Mouse (Mus musculus): ENCODE measurements around the gene Fgd6. TPM values are rescaled to one million over a fixed set of nuclear protein-coding genes. Genes with fewer than 3 reads are reported as not detected.

The Fgd6 gene
- polyA plus RNA-seq, 1 experiment = not detected

DNA sequence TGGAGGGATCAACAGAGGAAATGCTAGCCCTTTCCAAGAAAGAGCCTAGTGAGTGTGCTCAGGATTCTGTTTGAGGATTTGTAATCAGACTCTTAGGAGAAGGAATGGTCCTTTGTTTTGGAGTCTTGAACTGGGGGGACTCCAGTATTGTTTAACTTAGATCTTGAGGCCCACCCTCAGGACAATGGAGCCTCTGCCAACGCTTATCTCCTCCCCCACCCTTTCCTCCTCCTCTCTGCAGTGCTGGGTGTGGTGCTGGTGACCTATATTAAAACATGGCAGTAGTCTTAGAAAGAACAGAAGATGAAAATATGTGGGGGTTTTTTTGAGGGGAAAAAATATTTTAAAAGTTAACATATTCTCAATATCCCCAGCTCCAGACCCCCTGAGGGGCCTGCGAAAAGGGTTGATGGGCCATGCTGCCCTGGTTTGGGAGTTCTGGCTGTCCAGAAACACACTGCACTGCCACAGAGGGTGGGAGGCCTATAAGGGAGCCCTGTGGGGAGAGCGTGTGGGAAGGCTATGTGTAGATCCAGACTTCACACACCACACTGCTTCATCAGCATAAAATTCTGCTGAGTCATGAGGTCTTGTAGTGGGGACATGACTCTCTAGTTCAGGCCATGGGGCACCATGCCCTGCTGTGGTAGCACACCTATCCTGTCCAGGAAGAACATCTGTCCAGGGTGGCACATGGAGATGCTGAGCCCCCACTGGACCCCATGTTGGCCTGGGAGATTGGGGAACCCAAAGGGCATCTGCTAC, 61.5 kb downstream of the Fgd6 start:
- H3K27ac ChIP-seq (ENCODE audit: insufficient read depth, low read depth, low read length) = no peak overlapping the region
- H3K4me3 ChIP-seq (ENCODE audit: insufficient read depth, low read depth, low read length) = no peak overlapping the region
- no peaks in the 10 kb centered on the region for H3K4me1 ChIP-seq (ENCODE audit: control insufficient read depth, insufficient read depth, low read length)
- 80% methylated on average over 3 of the region's 3 CpGs for WGBS
- TF ChIP-seq CTCF (IDR thresholded peaks at IDR 0.05; ENCODE audit: insufficient read depth, low read depth, low read length) (no peak), POLR2A (IDR thresholded peaks at IDR 0.05; ENCODE audit: insufficient read depth, low read depth, low read length) (no peak)

DNA sequence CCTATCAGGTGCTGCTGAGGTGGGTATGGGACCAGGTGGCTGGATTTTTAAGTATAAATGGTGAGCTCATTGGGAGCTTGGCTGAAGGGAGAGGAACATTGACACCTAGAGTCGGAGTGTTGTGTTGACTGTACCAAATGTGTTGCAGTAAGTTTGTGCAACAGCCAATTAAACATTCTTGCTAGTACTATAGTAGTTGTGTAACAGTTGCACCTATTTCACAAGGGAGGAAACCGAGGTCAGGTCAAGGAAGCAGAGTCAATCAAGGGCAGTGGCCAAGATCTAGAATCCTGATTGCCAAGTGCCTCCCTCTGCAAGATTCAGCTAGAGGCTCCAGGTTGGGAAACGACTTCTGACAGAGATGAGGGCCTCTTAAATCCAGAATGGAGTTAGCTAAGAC, 62.3 kb downstream of the Fgd6 start:
- Histone ChIP-seq H3K27ac (ENCODE audit: insufficient read depth, low read depth, low read length) (no peak overlapping the region), H3K4me1 (ENCODE audit: control insufficient read depth, insufficient read depth, low read length) (no peaks in the 10 kb centered on the region), H3K4me3 (ENCODE audit: insufficient read depth, low read depth, low read length) (no peak overlapping the region)
- TF ChIP-seq POLR2A (IDR thresholded peaks at IDR 0.05; ENCODE audit: insufficient read depth, low read depth, low read length) = no peak
- TF ChIP-seq CTCF (IDR thresholded peaks at IDR 0.05; ENCODE audit: insufficient read depth, low read depth, low read length) = no peak
- WGBS = 87% methylated on average over 3 of the region's 3 CpGs

DNA sequence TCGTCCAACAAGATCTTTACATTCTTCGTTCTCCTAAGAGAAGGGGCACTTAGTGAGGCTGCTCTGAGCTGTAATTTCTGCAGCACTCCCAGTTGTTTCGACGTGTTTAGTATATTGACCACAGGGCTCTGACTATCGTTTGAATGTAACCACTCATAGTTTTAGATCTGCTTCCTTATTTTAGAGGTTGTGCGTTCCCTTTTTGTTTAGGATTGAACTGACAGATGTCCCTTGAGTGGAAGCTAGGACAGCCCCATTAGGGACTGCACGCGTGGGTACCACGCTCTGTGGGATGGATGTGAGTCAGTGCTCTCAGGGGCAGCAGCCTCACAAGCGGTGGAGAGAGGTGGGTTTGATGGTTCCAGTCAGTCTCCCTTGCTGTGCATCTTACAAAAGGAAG, 69.7 kb downstream of the Fgd6 start:
- Histone ChIP-seq H3K27ac (ENCODE audit: insufficient read depth, low read depth, low read length) (no peak overlapping the region), H3K4me3 (ENCODE audit: insufficient read depth, low read depth, low read length) (no peak overlapping the region), H3K4me1 (ENCODE audit: control insufficient read depth, insufficient read depth, low read length) (no peaks in the 10 kb centered on the region)
- TF ChIP-seq CTCF (IDR thresholded peaks at IDR 0.05; ENCODE audit: insufficient read depth, low read depth, low read length) (no peak), POLR2A (IDR thresholded peaks at IDR 0.05; ENCODE audit: insufficient read depth, low read depth, low read length) (no peak)
- WGBS = 94% methylated on average over 10 of the region's 10 CpGs

DNA sequence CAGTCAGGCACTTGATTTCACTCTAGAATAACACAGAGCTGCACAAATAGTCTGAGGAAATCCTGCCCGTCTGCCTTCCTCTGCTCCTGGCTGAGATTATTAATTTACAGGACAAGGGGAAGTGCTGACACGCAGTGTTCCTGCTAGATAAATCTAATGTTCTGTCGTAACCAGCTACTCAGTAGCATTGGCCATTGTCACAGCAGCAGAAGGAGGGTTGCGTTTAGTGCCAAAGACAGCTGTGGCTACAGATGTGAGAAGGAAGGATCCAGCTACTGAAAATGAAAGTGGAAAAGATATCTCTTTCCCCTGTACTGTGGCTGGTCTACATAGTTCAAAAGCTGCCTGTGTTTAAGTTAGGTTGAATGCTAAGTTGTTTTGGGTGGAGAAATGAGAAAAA, 71.4 kb downstream of the Fgd6 start:
- H3K27ac ChIP-seq (ENCODE audit: insufficient read depth, low read depth, low read length) = no peak overlapping the region
- no peaks in the 10 kb centered on the region for H3K4me1 ChIP-seq (ENCODE audit: control insufficient read depth, insufficient read depth, low read length)
- TF ChIP-seq CTCF (IDR thresholded peaks at IDR 0.05; ENCODE audit: insufficient read depth, low read depth, low read length) (no peak), POLR2A (IDR thresholded peaks at IDR 0.05; ENCODE audit: insufficient read depth, low read depth, low read length) (no peak)
- WGBS = 63% methylated on average over 4 of the region's 4 CpGs
- no peak overlapping the region for H3K4me3 ChIP-seq (ENCODE audit: insufficient read depth, low read depth, low read length)

DNA sequence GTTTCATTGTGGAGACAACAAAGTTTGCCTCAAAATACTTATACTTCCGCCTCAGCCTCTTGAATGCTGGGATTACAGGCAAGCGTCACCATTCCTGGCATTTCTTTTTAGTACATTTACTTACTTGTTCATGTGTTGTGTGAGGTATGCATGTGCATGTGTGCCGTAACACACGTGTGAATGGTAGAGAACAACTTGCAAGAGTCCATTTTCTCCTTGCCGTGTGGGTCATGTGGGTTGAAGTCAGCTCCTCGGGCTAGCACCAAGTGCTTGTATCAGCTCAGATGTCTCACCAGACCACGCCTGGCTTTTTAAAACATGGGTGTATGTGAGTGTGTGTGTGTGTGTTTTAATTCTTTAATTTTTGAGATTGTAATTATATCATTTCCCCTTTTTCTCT, 71.8 kb downstream of the Fgd6 start:
- Histone ChIP-seq H3K4me1 (ENCODE audit: control insufficient read depth, insufficient read depth, low read length) (no peaks in the 10 kb centered on the region), H3K27ac (ENCODE audit: insufficient read depth, low read depth, low read length) (no peak overlapping the region), H3K4me3 (ENCODE audit: insufficient read depth, low read depth, low read length) (no peak overlapping the region)
- TF ChIP-seq CTCF (IDR thresholded peaks at IDR 0.05; ENCODE audit: insufficient read depth, low read depth, low read length) (no peak), POLR2A (IDR thresholded peaks at IDR 0.05; ENCODE audit: insufficient read depth, low read depth, low read length) (no peak)
- 94% methylated on average over 7 of the region's 7 CpGs for WGBS

DNA sequence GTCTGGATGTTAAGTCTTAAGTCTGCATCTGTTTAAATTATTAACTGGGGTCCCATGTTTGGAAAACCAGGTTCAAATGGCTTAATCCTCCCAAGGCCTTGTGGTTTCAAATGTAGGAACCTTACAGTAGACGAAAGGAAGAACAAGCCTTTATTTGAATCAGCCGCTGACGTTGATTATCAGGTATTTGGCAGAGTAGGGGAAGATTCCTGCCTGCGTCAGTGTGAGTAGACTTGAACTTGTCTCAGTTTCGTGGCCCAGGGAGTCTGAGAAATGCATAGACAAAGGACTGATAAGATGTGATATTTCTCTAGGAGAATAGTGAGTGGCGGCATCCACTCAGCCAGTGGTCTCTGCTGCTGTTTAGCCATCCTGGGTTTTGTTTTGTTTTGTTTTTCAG, 73.0 kb downstream of the Fgd6 start:
- Histone ChIP-seq H3K4me1 (ENCODE audit: control insufficient read depth, insufficient read depth, low read length) (no peaks in the 10 kb centered on the region), H3K27ac (ENCODE audit: insufficient read depth, low read depth, low read length) (no peak overlapping the region), H3K4me3 (ENCODE audit: insufficient read depth, low read depth, low read length) (no peak overlapping the region)
- TF ChIP-seq POLR2A (IDR thresholded peaks at IDR 0.05; ENCODE audit: insufficient read depth, low read depth, low read length) (no peak), CTCF (IDR thresholded peaks at IDR 0.05; ENCODE audit: insufficient read depth, low read depth, low read length) (no peak)
- WGBS = 95% methylated on average over 6 of the region's 6 CpGs

DNA sequence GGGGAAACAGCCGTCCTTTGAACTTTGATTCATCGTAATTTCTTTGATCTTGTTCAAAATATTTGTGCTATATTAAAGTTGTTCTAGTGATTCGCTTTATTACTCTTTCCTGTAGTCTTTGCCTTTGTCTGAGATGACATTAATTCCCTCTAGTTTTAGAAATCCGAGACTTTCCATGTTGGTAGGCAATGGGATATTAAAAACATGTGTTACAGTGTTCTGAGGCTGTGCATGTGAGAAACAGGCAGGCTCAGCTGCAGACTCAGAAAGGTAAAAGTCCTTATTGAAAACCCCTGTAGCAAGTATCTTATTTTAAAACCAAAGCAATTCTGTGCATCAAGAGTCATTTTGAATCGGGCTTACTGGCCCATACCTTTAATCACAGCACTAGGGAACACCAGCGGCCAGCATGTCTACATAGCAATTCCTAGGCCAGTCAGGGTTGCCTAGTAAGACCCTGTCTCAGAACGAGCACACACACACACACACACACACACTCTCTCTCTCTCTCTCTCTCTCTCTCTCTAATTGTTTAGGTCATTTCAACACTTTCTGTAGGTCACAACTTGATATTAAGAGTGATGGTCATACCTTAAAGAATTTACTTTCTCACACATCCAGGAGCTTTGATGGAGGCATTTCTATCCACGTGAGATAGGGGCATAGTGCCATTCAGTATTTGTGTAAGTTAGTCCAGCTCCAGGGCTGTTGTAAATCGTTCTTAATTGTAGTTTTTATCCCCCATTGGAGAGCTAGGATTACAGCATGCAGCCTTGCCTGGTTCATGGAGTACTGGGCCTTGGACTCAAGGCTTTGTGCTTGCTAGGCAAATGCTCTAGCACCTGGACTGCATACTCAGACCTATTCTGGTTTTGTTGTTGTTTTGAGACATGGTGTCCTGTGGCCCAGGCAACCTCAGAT, 75.3 kb downstream of the Fgd6 start:
- H3K4me1 ChIP-seq (ENCODE audit: control insufficient read depth, insufficient read depth, low read length) = no peaks in the 10 kb centered on the region
- H3K27ac ChIP-seq (ENCODE audit: insufficient read depth, low read depth, low read length) = no peak overlapping the region
- no peak overlapping the region for H3K4me3 ChIP-seq (ENCODE audit: insufficient read depth, low read depth, low read length)
- WGBS = 79% methylated on average over 9 of the region's 9 CpGs
- TF ChIP-seq CTCF (IDR thresholded peaks at IDR 0.05; ENCODE audit: insufficient read depth, low read depth, low read length) (no peak), POLR2A (IDR thresholded peaks at IDR 0.05; ENCODE audit: insufficient read depth, low read depth, low read length) (no peak)

DNA sequence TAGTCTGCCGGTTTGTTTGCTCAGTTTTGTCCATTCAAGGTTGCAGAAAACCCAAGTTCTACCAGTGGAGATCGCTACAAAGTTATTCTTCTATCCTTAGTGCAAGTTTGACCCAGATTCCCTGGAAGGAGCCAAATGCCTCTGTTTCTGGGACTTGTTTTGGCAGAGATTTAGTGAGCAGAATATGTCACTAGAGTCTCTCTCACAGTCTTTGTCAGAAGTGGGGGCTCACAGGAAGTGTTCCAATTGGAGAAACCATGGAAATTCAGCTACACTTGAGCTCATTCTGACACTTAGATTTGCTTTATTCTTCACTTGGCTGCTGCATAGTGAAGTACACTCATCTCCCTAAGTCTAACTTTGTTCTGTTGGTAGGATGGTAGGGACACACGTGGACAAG, 76.4 kb downstream of the Fgd6 start:
- Histone ChIP-seq H3K4me1 (ENCODE audit: control insufficient read depth, insufficient read depth, low read length) (no peaks in the 10 kb centered on the region), H3K27ac (ENCODE audit: insufficient read depth, low read depth, low read length) (peak overlapping the region; percentile 11; the same call in 1 of the 2 replicates), H3K4me3 (ENCODE audit: insufficient read depth, low read depth, low read length) (no peak overlapping the region)
- 53% methylated on average over 3 of the region's 3 CpGs for WGBS
- TF ChIP-seq POLR2A (IDR thresholded peaks at IDR 0.05; ENCODE audit: insufficient read depth, low read depth, low read length) = no peak
- TF ChIP-seq CTCF (IDR thresholded peaks at IDR 0.05; ENCODE audit: insufficient read depth, low read depth, low read length) = no peak
